Mouse (Mus musculus): Measurements from ENCODE around the gene Cntnap1. TPM values are rescaled to one million over a fixed set of nuclear protein-coding genes. Genes with fewer than 3 reads are reported as not detected.

Cntnap1 gene
- polyA plus RNA-seq, 1 experiment = 89.5 TPM

- no peak for TF ChIP-seq POLR2A (IDR thresholded peaks at IDR 0.05; ENCODE audit: extremely low read depth, insufficient read depth, low read length)
- TF ChIP-seq CTCF (IDR thresholded peaks at IDR 0.05; ENCODE audit: extremely low read depth, insufficient read depth, low read length) = peak; percentile 24; the same call in 1 of the 2 replicates
- Histone ChIP-seq H3K4me3 (ENCODE audit: insufficient read depth, low read length) (peak within 1 kb of the TSS; percentile 77), H3K4me1 (ENCODE audit: control insufficient read depth, insufficient read depth, low read length) (peaks cover 5% of the 10 kb centered on the region), H3K27ac (ENCODE audit: insufficient read depth, low read length) (peak within 1 kb of the TSS; percentile 82)
Measured at GRCm38 (mm10) chr11:101174851-101175628, 4.7 kb downstream of the Cntnap1 start, which contains the start of gene Ccr10. Ccr10 (minus strand) TSS chr11:101175443.

GRCm38 (mm10) chr11:101175636-101176116 lies 5.4 kb downstream of the Cntnap1 start:
- H3K4me3 ChIP-seq (ENCODE audit: insufficient read depth, low read length) = peak overlapping the region; percentile 77
- H3K27ac ChIP-seq (ENCODE audit: insufficient read depth, low read length) = peak overlapping the region; percentile 82
- H3K4me1 ChIP-seq (ENCODE audit: control insufficient read depth, insufficient read depth, low read length) = peaks cover 5% of the 10 kb centered on the region
- no peak for TF ChIP-seq POLR2A (IDR thresholded peaks at IDR 0.05; ENCODE audit: extremely low read depth, insufficient read depth, low read length)
- TF ChIP-seq CTCF (IDR thresholded peaks at IDR 0.05; ENCODE audit: extremely low read depth, insufficient read depth, low read length) = no peak

- peak overlapping the region; percentile 77 for H3K4me3 ChIP-seq (ENCODE audit: insufficient read depth, low read length)
- peaks cover 5% of the 10 kb centered on the region for H3K4me1 ChIP-seq (ENCODE audit: control insufficient read depth, insufficient read depth, low read length)
- peak overlapping the region; percentile 82 for H3K27ac ChIP-seq (ENCODE audit: insufficient read depth, low read length)
- TF ChIP-seq CTCF (IDR thresholded peaks at IDR 0.05; ENCODE audit: extremely low read depth, insufficient read depth, low read length) (0 out of 2 replicates have a peak, but pooled peaks have one; percentile 8), POLR2A (IDR thresholded peaks at IDR 0.05; ENCODE audit: extremely low read depth, insufficient read depth, low read length) (no peak)
Measured at GRCm38 (mm10) chr11:101176117-101176691, 5.9 kb downstream of the Cntnap1 start.

GRCm38 (mm10) chr11:101176933-101177773 lies 6.8 kb downstream of the Cntnap1 start:
- TF ChIP-seq CTCF (IDR thresholded peaks at IDR 0.05; ENCODE audit: extremely low read depth, insufficient read depth, low read length) (peak; percentile 52), POLR2A (IDR thresholded peaks at IDR 0.05; ENCODE audit: extremely low read depth, insufficient read depth, low read length) (no peak)
- Histone ChIP-seq H3K4me1 (ENCODE audit: control insufficient read depth, insufficient read depth, low read length) (peaks cover 5% of the 10 kb centered on the region), H3K4me3 (ENCODE audit: insufficient read depth, low read length) (peak overlapping the region; percentile 77), H3K27ac (ENCODE audit: insufficient read depth, low read length) (no peak overlapping the region)

GRCm38 (mm10) chr11:101178061-101179058 lies 8.0 kb downstream of the Cntnap1 start:
- TF ChIP-seq POLR2A (IDR thresholded peaks at IDR 0.05; ENCODE audit: extremely low read depth, insufficient read depth, low read length) (no peak), CTCF (IDR thresholded peaks at IDR 0.05; ENCODE audit: extremely low read depth, insufficient read depth, low read length) (no peak)
- Histone ChIP-seq H3K27ac (ENCODE audit: insufficient read depth, low read length) (no peak overlapping the region), H3K4me1 (ENCODE audit: control insufficient read depth, insufficient read depth, low read length) (no peaks in the 10 kb centered on the region; the same call in 1 of the 2 replicates), H3K4me3 (ENCODE audit: insufficient read depth, low read length) (peak overlapping the region; percentile 77; the same call in 1 of the 2 replicates)

GRCm38 (mm10) chr11:101179306-101179705 lies 9.0 kb downstream of the Cntnap1 start:
- H3K4me3 ChIP-seq (ENCODE audit: insufficient read depth, low read length) = no peak overlapping the region
- no peaks in the 10 kb centered on the region; the same call in 1 of the 2 replicates for H3K4me1 ChIP-seq (ENCODE audit: control insufficient read depth, insufficient read depth, low read length)
- no peak overlapping the region for H3K27ac ChIP-seq (ENCODE audit: insufficient read depth, low read length)
- TF ChIP-seq CTCF (IDR thresholded peaks at IDR 0.05; ENCODE audit: extremely low read depth, insufficient read depth, low read length) (no peak), POLR2A (IDR thresholded peaks at IDR 0.05; ENCODE audit: extremely low read depth, insufficient read depth, low read length) (no peak)

GRCm38 (mm10) chr11:101180261-101180660 lies 9.9 kb downstream of the Cntnap1 start:
- TF ChIP-seq POLR2A (IDR thresholded peaks at IDR 0.05; ENCODE audit: extremely low read depth, insufficient read depth, low read length) (no peak), CTCF (IDR thresholded peaks at IDR 0.05; ENCODE audit: extremely low read depth, insufficient read depth, low read length) (no peak)
- no peaks in the 10 kb centered on the region; the same call in 1 of the 2 replicates for H3K4me1 ChIP-seq (ENCODE audit: control insufficient read depth, insufficient read depth, low read length)
- H3K4me3 ChIP-seq (ENCODE audit: insufficient read depth, low read length) = no peak overlapping the region

More at GRCm38 (mm10) chr11:101180261-101180660, 9.9 kb downstream of the Cntnap1 start:
- no peak overlapping the region for H3K27ac ChIP-seq (ENCODE audit: insufficient read depth, low read length)
